Comparison of ENCODE assay signal across 11 mouse cellular contexts in the genomic region with DNA sequence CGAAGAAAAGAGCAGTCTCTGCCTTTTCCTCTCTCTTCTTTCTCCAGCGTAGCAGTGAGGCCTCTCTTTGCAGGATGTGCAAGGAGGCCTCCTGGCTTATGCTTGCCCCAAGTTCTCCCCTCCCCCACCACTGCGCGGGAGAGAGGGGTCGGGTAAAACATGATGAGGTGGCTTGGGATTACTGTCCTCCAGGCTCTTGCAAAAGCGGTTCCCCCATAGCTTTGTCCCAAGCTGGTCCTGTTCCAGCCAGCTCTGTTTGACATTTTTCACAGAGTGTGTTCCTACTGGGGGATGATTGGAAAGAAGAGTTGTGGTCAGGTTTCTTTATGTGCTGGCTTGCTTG.
A peak's percentile ranks its signal among the peaks of the same experiment; 100 is the strongest.
DNase-seq lines count a peak whose midpoint lies in the region; ATAC-seq lines count a peak whose summit lies in the region.
"Had no signal": no experiment of that assay in that cellular context is flagged by ENCODE, and none has a peak within 500 bp of the region (broad histone marks: within the 10 kb centered on the region; RNA-seq: fewer than 3 reads in every experiment).

No protein-coding gene starts in this region.

- no peak overlapping the region for H3K9ac ChIP-seq in lung, embryonic 15.5 days
- no peak overlapping the region for H3K9ac ChIP-seq in embryonic facial prominence, embryonic 15.5 days
- peak overlapping the region; percentile 50; the same call in 1 of the 2 replicates for H3K9ac ChIP-seq in neural tube, embryonic 13.5 days
- H3K9ac ChIP-seq: liver, embryonic 13.5 days had no signal

- H3K4me3 ChIP-seq in lung, embryonic 15.5 days: no peak overlapping the region
- H3K4me3 ChIP-seq in embryonic facial prominence, embryonic 15.5 days (replicated peaks): no peak overlapping the region
- no peak overlapping the region for H3K4me3 ChIP-seq in limb, embryonic 10.5 days
- H3K4me3 ChIP-seq in neural tube, embryonic 13.5 days: no peak overlapping the region
- H3K4me3 ChIP-seq: liver, embryonic 13.5 days had no signal

- H3K27ac ChIP-seq in lung, embryonic 15.5 days: peak overlapping the region; percentile 74
- no peak overlapping the region for H3K27ac ChIP-seq in embryonic facial prominence, embryonic 15.5 days (replicated peaks)
- H3K27ac ChIP-seq in limb, embryonic 10.5 days: peak overlapping the region; percentile 54
- peak overlapping the region; percentile 89 for H3K27ac ChIP-seq in neural tube, embryonic 13.5 days (replicated peaks)
- H3K27ac ChIP-seq: liver, embryonic 13.5 days had no signal

- no peak for DNase-seq in lung, postnatal 25 days (ENCODE audit: low spot score)
- DNase-seq in limb, embryonic 10.5 days (ENCODE audit: low spot score): no peak
- no peak for DNase-seq in thymus, postnatal 0 days (ENCODE audit: low spot score)
- no peak for DNase-seq in urinary bladder, postnatal 4 days (ENCODE audit: low spot score in 2 of 2)
- DNase-seq in adrenal gland, postnatal 4 days (ENCODE audit: low spot score in 2 of 2): no peak
- DNase-seq: cerebellum, adult 11-12 months; liver, embryonic 13.5 days had no signal

- H3K36me3 ChIP-seq in lung, embryonic 15.5 days: no peaks in the 10 kb centered on the region
- H3K36me3 ChIP-seq in embryonic facial prominence, embryonic 15.5 days: no peaks in the 10 kb centered on the region; the same call in 1 of the 2 replicates
- H3K36me3 ChIP-seq in limb, embryonic 10.5 days: peaks cover 9% of the 10 kb centered on the region; the same call in 1 of the 2 replicates
- 0 out of 2 replicates have a peak, but pooled peaks cover 6% of the 10 kb centered on the region for H3K36me3 ChIP-seq in neural tube, embryonic 13.5 days
- H3K36me3 ChIP-seq: G1E; liver, embryonic 13.5 days had no signal

- peak overlapping the region; percentile 10; the same call in 1 of the 2 replicates for H3K4me2 ChIP-seq in lung, embryonic 15.5 days
- H3K4me2 ChIP-seq in embryonic facial prominence, embryonic 15.5 days (replicated peaks): no peak overlapping the region
- peak overlapping the region; percentile 35 for H3K4me2 ChIP-seq in neural tube, embryonic 13.5 days
- H3K4me2 ChIP-seq: liver, embryonic 13.5 days had no signal

- peak; percentile 86; the same call in 1 of the 2 replicates for ATAC-seq in lung, embryonic 15.5 days (ENCODE audit: borderline replicate concordance, extremely low read depth, low FRiP score, low TSS enrichment)
- 0 out of 2 replicates have a peak, but pooled peaks have one; percentile 17 for ATAC-seq in embryonic facial prominence, embryonic 15.5 days (ENCODE audit: insufficient number of reproducible peaks, low FRiP score, low TSS enrichment, low read depth)
- 0 out of 2 replicates have a peak, but pooled peaks have one; percentile 19 for ATAC-seq in neural tube, embryonic 13.5 days (ENCODE audit: low read depth)

- peaks cover 8% of the 10 kb centered on the region; the same call in 1 of the 2 replicates for H3K4me1 ChIP-seq in lung, embryonic 15.5 days
- peaks cover 6% of the 10 kb centered on the region for H3K4me1 ChIP-seq in embryonic facial prominence, embryonic 15.5 days
- H3K4me1 ChIP-seq in limb, embryonic 10.5 days: peaks cover 19% of the 10 kb centered on the region
- H3K4me1 ChIP-seq in neural tube, embryonic 13.5 days (replicated peaks): peaks cover 27% of the 10 kb centered on the region
- H3K4me1 ChIP-seq: liver, embryonic 13.5 days had no signal

- WGBS in lung, embryonic 15.5 days: 30% methylated on average over 5 of the region's 6 CpGs
- 29% methylated on average over 6 of the region's 6 CpGs for WGBS in embryonic facial prominence, embryonic 15.5 days
- 62% methylated on average over 6 of the region's 6 CpGs for WGBS in limb, embryonic 10.5 days
- 17% methylated on average over 6 of the region's 6 CpGs for WGBS in neural tube, embryonic 13.5 days

- H3K9me3 ChIP-seq in lung, embryonic 15.5 days: no peaks in the 10 kb centered on the region
- H3K9me3 ChIP-seq in embryonic facial prominence, embryonic 15.5 days (replicated peaks): no peaks in the 10 kb centered on the region; the same call in 1 of the 2 replicates
- no peaks in the 10 kb centered on the region; the same call in 1 of the 2 replicates for H3K9me3 ChIP-seq in limb, embryonic 10.5 days (replicated peaks)
- H3K9me3 ChIP-seq in neural tube, embryonic 13.5 days: peaks cover 3% of the 10 kb centered on the region; the same call in 1 of the 2 replicates

- H3K27me3 ChIP-seq in lung, embryonic 15.5 days: no peaks in the 10 kb centered on the region
- H3K27me3 ChIP-seq in embryonic facial prominence, embryonic 15.5 days: no peaks in the 10 kb centered on the region
- no peaks in the 10 kb centered on the region for H3K27me3 ChIP-seq in limb, embryonic 10.5 days (ENCODE audit: low read depth, poor library complexity, severe bottlenecking)
- H3K27me3 ChIP-seq in neural tube, embryonic 13.5 days: no peaks in the 10 kb centered on the region
- H3K27me3 ChIP-seq: liver, embryonic 13.5 days had no signal

Comparison
In these comparisons a context has a peak if more than half of its experiments do, and no peak if none do; other contexts are left out.
1. ATAC-seq: peak in every context shown above with its lines; median percentile 86 in lung, embryonic 15.5 days; 19 in neural tube, embryonic 13.5 days; 17 in embryonic facial prominence, embryonic 15.5 days.